8 mouse cellular contexts compared by ENCODE assay signal in the genomic region with DNA sequence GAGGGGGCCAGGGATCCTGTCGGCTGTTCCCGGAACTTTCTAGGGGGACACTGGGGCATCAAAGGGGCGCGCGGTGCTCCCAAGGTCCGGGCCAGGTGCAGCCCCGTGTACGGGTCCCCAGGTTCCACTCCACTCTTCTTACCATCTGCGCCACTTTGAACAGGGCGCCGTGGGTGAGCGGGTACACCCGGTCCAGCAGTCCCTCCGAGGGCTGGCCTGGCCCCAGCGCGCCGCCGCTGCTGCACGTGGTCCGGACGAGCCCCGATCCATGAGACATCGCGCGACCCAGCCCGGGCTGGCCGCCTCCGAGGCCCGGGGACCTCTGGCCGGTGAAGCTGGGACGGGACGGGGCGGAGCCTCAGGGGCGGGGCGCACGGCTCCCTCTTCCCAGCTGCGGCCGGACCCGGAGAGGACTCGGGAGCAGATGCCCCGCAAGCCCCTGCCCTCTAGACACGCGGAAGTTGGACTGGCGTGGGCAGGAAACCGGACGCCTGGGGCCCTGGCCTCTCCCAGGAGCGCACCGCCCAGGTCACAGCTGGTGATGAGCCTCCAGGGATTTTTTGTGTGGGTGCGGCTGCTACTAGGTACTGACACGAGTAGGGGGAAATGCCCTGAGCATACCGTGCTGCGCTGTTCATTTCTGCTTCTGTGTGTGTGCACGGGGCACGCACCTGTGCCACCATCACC. TPM values are rescaled to one million over a fixed set of nuclear protein-coding genes. Genes with fewer than 3 reads are reported as not detected.
DNase-seq lines count a peak whose midpoint lies in the region; ATAC-seq and TF ChIP-seq lines count a peak whose summit lies in the region.

A gene (minus strand): TSS at position 331 of the 687 bp plus-strand sequence.

- peak within 1 kb of the TSS; percentile 83 to 91 for H3K4me3 ChIP-seq in MEL (ENCODE audit: control insufficient read depth in 1 of 2, insufficient read depth in 1 of 2, low read depth in 2 of 2, low read length in 2 of 2)
- peak within 1 kb of the TSS; percentile 88 for H3K4me3 ChIP-seq in bone marrow macrophage, adult 2 months (ENCODE audit: insufficient read depth, low read length)
- H3K4me3 ChIP-seq in forebrain, embryonic 16.5 days (replicated peaks; ENCODE audit: low read length) = peak within 1 kb of the TSS; percentile 54
- H3K4me3 ChIP-seq in hindbrain, embryonic 10.5 days = peak within 1 kb of the TSS; percentile 71
- H3K4me3 ChIP-seq in limb, embryonic 13.5 days = peak within 1 kb of the TSS; percentile 72
- H3K4me3 ChIP-seq in midbrain, embryonic 13.5 days (replicated peaks) = peak within 1 kb of the TSS; percentile 53

- peak; percentile 74 for ATAC-seq in forebrain, embryonic 16.5 days
- peak; percentile 86 for ATAC-seq in limb, embryonic 13.5 days (ENCODE audit: low FRiP score, low read depth)
- peak; percentile 82 for ATAC-seq in midbrain, embryonic 13.5 days

- H3K27ac ChIP-seq in MEL (ENCODE audit: control insufficient read depth, low read depth, low read length) = peak within 1 kb of the TSS; percentile 95
- peak within 1 kb of the TSS; percentile 99 for H3K27ac ChIP-seq in bone marrow macrophage, adult 2 months (ENCODE audit: insufficient read depth, low read depth, low read length)
- H3K27ac ChIP-seq in forebrain, embryonic 16.5 days (ENCODE audit: low read length) = no peak within 1 kb of the TSS
- H3K27ac ChIP-seq in hindbrain, embryonic 10.5 days = peak within 1 kb of the TSS; percentile 93
- H3K27ac ChIP-seq in limb, embryonic 13.5 days = peak within 1 kb of the TSS; percentile 88
- H3K27ac ChIP-seq in midbrain, embryonic 13.5 days = peak within 1 kb of the TSS; percentile 26; the same call in 1 of the 2 replicates

- H3K36me3 ChIP-seq in MEL (ENCODE audit: control insufficient read depth in 1 of 2, insufficient read depth in 2 of 2, low read length in 2 of 2) = peaks cover 5 to 43% of the 10 kb centered on the region in 2 experiments
- no peaks in the 10 kb centered on the region for H3K36me3 ChIP-seq in forebrain, embryonic 16.5 days (ENCODE audit: control insufficient read depth, insufficient read depth)
- H3K36me3 ChIP-seq in hindbrain, embryonic 10.5 days = 0 out of 2 replicates have a peak, but pooled peaks cover 6% of the 10 kb centered on the region
- no peaks in the 10 kb centered on the region; the same call in 1 of the 2 replicates for H3K36me3 ChIP-seq in limb, embryonic 13.5 days
- no peaks in the 10 kb centered on the region for H3K36me3 ChIP-seq in midbrain, embryonic 13.5 days

- no peak for TF ChIP-seq CTCF in MEL (IDR thresholded peaks at IDR 0.05 in 2 of 3, conservative IDR thresholded peaks at IDR 0.05 in 1 of 3; ENCODE audit: control insufficient read depth in 1 of 3, insufficient read depth in 1 of 3, low read depth in 2 of 3, low read length in 3 of 3, poor library complexity in 1 of 3, severe bottlenecking in 1 of 3)
- TF ChIP-seq CTCF in bone marrow macrophage, adult 2 months (IDR thresholded peaks at IDR 0.05; ENCODE audit: low read depth, low read length) = no peak

- no peaks in the 10 kb centered on the region for H3K27me3 ChIP-seq in MEL (ENCODE audit: control insufficient read depth in 1 of 2, insufficient read depth in 2 of 2, low read length in 2 of 2)
- H3K27me3 ChIP-seq in forebrain, embryonic 16.5 days (replicated peaks; ENCODE audit: control insufficient read depth, insufficient read depth, low read length) = no peaks in the 10 kb centered on the region
- H3K27me3 ChIP-seq in hindbrain, embryonic 10.5 days (ENCODE audit: insufficient read depth, poor library complexity, severe bottlenecking) = 0 out of 2 replicates have a peak, but pooled peaks cover 4% of the 10 kb centered on the region
- H3K27me3 ChIP-seq in limb, embryonic 13.5 days = no peaks in the 10 kb centered on the region
- H3K27me3 ChIP-seq in midbrain, embryonic 13.5 days = peaks cover 3% of the 10 kb centered on the region; the same call in 1 of the 2 replicates

- peaks cover 49% of the 10 kb centered on the region for H3K79me2 ChIP-seq in MEL (ENCODE audit: control insufficient read depth, insufficient read depth, low read length, poor library complexity)

- H3K4me2 ChIP-seq in forebrain, embryonic 16.5 days (ENCODE audit: low read length) = peak within 1 kb of the TSS; percentile 88
- H3K4me2 ChIP-seq in limb, embryonic 13.5 days (replicated peaks) = peak within 1 kb of the TSS; percentile 90
- H3K4me2 ChIP-seq in midbrain, embryonic 13.5 days (replicated peaks) = peak within 1 kb of the TSS; percentile 93

- WGBS in forebrain, embryonic 16.5 days = 2% methylated on average over 54 of the region's 54 CpGs
- 1% methylated on average over 54 of the region's 54 CpGs for WGBS in hindbrain, embryonic 10.5 days
- WGBS in limb, embryonic 13.5 days = under 1% methylated on average over 54 of the region's 54 CpGs
- under 1% methylated on average over 54 of the region's 54 CpGs for WGBS in midbrain, embryonic 13.5 days

- peaks cover 23 to 38% of the 10 kb centered on the region in 2 experiments for H3K4me1 ChIP-seq in MEL (ENCODE audit: control insufficient read depth in 1 of 2, insufficient read depth in 2 of 2, low read length in 2 of 2)
- H3K4me1 ChIP-seq in bone marrow macrophage, adult 2 months (ENCODE audit: control insufficient read depth, insufficient read depth, low read length) = peaks cover 54% of the 10 kb centered on the region
- H3K4me1 ChIP-seq in forebrain, embryonic 16.5 days (replicated peaks; ENCODE audit: control insufficient read depth, insufficient read depth, low read length) = peaks cover 14% of the 10 kb centered on the region
- peaks cover 43% of the 10 kb centered on the region for H3K4me1 ChIP-seq in hindbrain, embryonic 10.5 days (replicated peaks)
- H3K4me1 ChIP-seq in limb, embryonic 13.5 days = peaks cover 33% of the 10 kb centered on the region
- peaks cover 29% of the 10 kb centered on the region for H3K4me1 ChIP-seq in midbrain, embryonic 13.5 days (replicated peaks)

- no peaks in the 10 kb centered on the region for H3K9me3 ChIP-seq in MEL (replicated peaks; ENCODE audit: insufficient read depth, low read length)
- no peaks in the 10 kb centered on the region for H3K9me3 ChIP-seq in forebrain, embryonic 16.5 days (ENCODE audit: control insufficient read depth, low read length)
- 0 out of 2 replicates have a peak, but pooled peaks cover under 1% of the 10 kb centered on the region for H3K9me3 ChIP-seq in hindbrain, embryonic 10.5 days
- H3K9me3 ChIP-seq in limb, embryonic 13.5 days = no peaks in the 10 kb centered on the region
- H3K9me3 ChIP-seq in midbrain, embryonic 13.5 days = no peaks in the 10 kb centered on the region

- TF ChIP-seq POLR2A in MEL (IDR thresholded peaks at IDR 0.05; ENCODE audit: control insufficient read depth in 1 of 2, insufficient read depth in 1 of 2, low read depth in 1 of 2, low read length in 2 of 2, poor library complexity in 1 of 2) = peak; percentile 75 to 83; a peak in 3 of 4 replicates
- 0 out of 2 replicates have a peak, but pooled peaks have one; percentile 9 for TF ChIP-seq POLR2A in bone marrow macrophage, adult 2 months (IDR thresholded peaks at IDR 0.05; ENCODE audit: borderline replicate concordance, low read depth, low read length)

- no peak for TF ChIP-seq RAD21 in MEL (IDR thresholded peaks at IDR 0.05; ENCODE audit: low read depth, low read length)

- DNase-seq in MEL (ENCODE audit: low read depth, low spot score) = peak; percentile 84
- peak; percentile 84 for DNase-seq in hindbrain, embryonic 10.5 days (ENCODE audit: low spot score)
- DNase-seq in spleen, postnatal 10 days (ENCODE audit: low spot score in 2 of 2) = peak; percentile 59 to 72
- no peak for DNase-seq in layer of hippocampus, adult 9-11 months

- peak within 1 kb of the TSS; percentile 97 for H3K9ac ChIP-seq in MEL (ENCODE audit: control insufficient read depth, low read depth, low read length, poor library complexity, severe bottlenecking)
- H3K9ac ChIP-seq in forebrain, embryonic 16.5 days (replicated peaks; ENCODE audit: low read depth, low read length) = peak within 1 kb of the TSS; percentile 55
- peak within 1 kb of the TSS; percentile 87 for H3K9ac ChIP-seq in limb, embryonic 13.5 days
- H3K9ac ChIP-seq in midbrain, embryonic 13.5 days (replicated peaks) = peak within 1 kb of the TSS; percentile 72

- TF ChIP-seq EP300 in MEL (IDR thresholded peaks at IDR 0.05; ENCODE audit: low read depth in 1 of 2, low read length in 2 of 2) = peak in 1 of 2 experiments; percentile 39; a peak in 1 of 4 replicates

TF ChIP-seq in MEL, 35 proteins besides CTCF, POLR2A, EP300 and RAD21 (continues in another document):
- TF ChIP-seq TCF12 (IDR thresholded peaks at IDR 0.05; ENCODE audit: low read depth, low read length) = peak; percentile 65
- TF ChIP-seq MAX (IDR thresholded peaks at IDR 0.05; ENCODE audit: low read length) = peak; percentile 60
- TF ChIP-seq UBTF (IDR thresholded peaks at IDR 0.05; ENCODE audit: borderline replicate concordance, insufficient read depth, low read depth, low read length) = peak; percentile 34; the same call in 1 of the 2 replicates
- TF ChIP-seq MEF2A (IDR thresholded peaks at IDR 0.05; ENCODE audit: extremely low read depth, insufficient replicate concordance, low read depth, low read length, poor library complexity, severe bottlenecking) = no peak
- no peak for TF ChIP-seq CHD2 (IDR thresholded peaks at IDR 0.05; ENCODE audit: low read length)
- TF ChIP-seq GATA1 (IDR thresholded peaks at IDR 0.05; ENCODE audit: low read depth, low read length) = no peak
- TF ChIP-seq CHD1 (IDR thresholded peaks at IDR 0.05; ENCODE audit: low read depth, low read length) = no peak; the same call in 1 of the 2 replicates
- peak; percentile 85; the same call in 1 of the 2 replicates for TF ChIP-seq MXI1 (IDR thresholded peaks at IDR 0.05; ENCODE audit: low read depth, low read length)
- no peak for TF ChIP-seq POLR2AphosphoS2 (IDR thresholded peaks at IDR 0.05; ENCODE audit: low read length)
- TF ChIP-seq TAL1 (IDR thresholded peaks at IDR 0.05; ENCODE audit: low read length) = no peak
- no peak for TF ChIP-seq POLR2AphosphoS5 (IDR thresholded peaks at IDR 0.05; ENCODE audit: borderline replicate concordance, low read depth, low read length)
- TF ChIP-seq ETS1 (IDR thresholded peaks at IDR 0.05; ENCODE audit: low read depth, low read length) = peak; percentile 56
- TF ChIP-seq ZC3H11A (IDR thresholded peaks at IDR 0.05; ENCODE audit: low read depth, low read length) = no peak

RNA-seq across cellular contexts. Expression of the gene that starts here (rescaled TPM):
- 290 and 352 TPM in 2 replicates for total RNA-seq in MEL (2012; rRNA removed)
- 100 to 1,000 TPM in 1 of 2 experiments, not detected in 1; 545 TPM for polyA plus RNA-seq in MEL (2012; ENCODE audit: insufficient read depth in 1 of 2, insufficient read length in 2 of 2, low read depth in 1 of 2, low replicate concordance in 2 of 2, missing spikeins in 1 of 2)
- polyA plus RNA-seq in bone marrow macrophage, adult 2 months (2012; ENCODE audit: insufficient read depth, insufficient read length, missing spikeins) = 184 and 192 TPM in 2 replicates
- polyA plus RNA-seq in forebrain, embryonic 16.5 days (2015; fragmentation: Nextera tagmentation; extraction: Ambion mirVana) = 13.9 and 14.6 TPM in 2 replicates
- 96.0 and 108 TPM in 2 replicates for polyA plus RNA-seq in hindbrain, embryonic 10.5 days (2016; fragmentation: Nextera tagmentation; extraction: Ambion mirVana)
- polyA plus RNA-seq in limb, embryonic 13.5 days (2015; fragmentation: Nextera tagmentation; extraction: Ambion mirVana) = 110 and 115 TPM in 2 replicates
- polyA plus RNA-seq in midbrain, embryonic 13.5 days (2015; fragmentation: Nextera tagmentation; extraction: Ambion mirVana) = 19.5 and 21.1 TPM in 2 replicates
